Mouse (Mus musculus) intestine, postnatal 0 days (tissue): ENCODE results near the gene H2-M10.3. TPM values are rescaled to one million over a fixed set of nuclear protein-coding genes. Genes with fewer than 3 reads are reported as not detected.
"Not testable (repeated sequence)": the region's sequence is repeated elsewhere in the genome, so short reads cannot be mapped to it uniquely, and the experiment has no call there.

Source experiments
- ATAC-seq: fragments of 200-750 bp; cut with Nextera tagmentation; 2 replicates; pipeline ENCODE4 v1.8.0; 2017; ENCODE audit warnings: mild to moderate bottlenecking, moderate TSS enrichment, moderate library complexity
- H3K27ac ChIP-seq: fragments of 300-500 bp; sonication (generic); 2 replicates; pipeline ENCODE4 v1.5.1; 2014; ENCODE audit warnings: mild to moderate bottlenecking, low read depth, low read length, moderate library complexity
- H3K27me3 ChIP-seq: fragments of 300-500 bp; sonication (generic); replicated peaks from 2 replicates; pipeline ENCODE4 v1.6.1; 2014; ENCODE audit warnings: low read length, mixed read lengths; ENCODE audit not compliant: control insufficient read depth, insufficient read depth
- H3K36me3 ChIP-seq: fragments of 300-500 bp; sonication (generic); 2 replicates; pipeline ENCODE4 v1.6.1; 2014; ENCODE audit warnings: mild to moderate bottlenecking, moderate library complexity; ENCODE audit not compliant: control insufficient read depth, insufficient read depth
- H3K4me1 ChIP-seq: fragments of 300-500 bp; sonication (generic); replicated peaks from 2 replicates; pipeline ENCODE4 v1.6.1; 2014; ENCODE audit warnings: antibody characterized with exemption, low read length, mixed read lengths; ENCODE audit not compliant: control insufficient read depth, insufficient read depth
- H3K4me2 ChIP-seq: fragments of 300-500 bp; sonication (generic); replicated peaks from 2 replicates; pipeline ENCODE4 v1.6.1; 2014; ENCODE audit warnings: low read depth, mild to moderate bottlenecking, moderate library complexity
- H3K4me3 ChIP-seq: fragments of 300-500 bp; sonication (generic); 2 replicates; pipeline ENCODE4 v1.5.1; 2014; ENCODE audit warnings: low read depth, low read length
- H3K9ac ChIP-seq: fragments of 300-500 bp; sonication (generic); 2 replicates; pipeline ENCODE4 v1.6.1; 2014; ENCODE audit warnings: mild to moderate bottlenecking, low read depth, low read length
- H3K9me3 ChIP-seq: fragments of 300-500 bp; sonication (generic); 2 replicates; pipeline ENCODE4 v1.6.1; 2016; ENCODE audit warnings: mixed run types; ENCODE audit not compliant: control insufficient read depth
- CTCF ChIP-seq: sonication (generic); IDR thresholded peaks from 2 replicates; pipeline ENCODE4 v1.5.1; 2016; ENCODE audit warnings: low read depth, mild to moderate bottlenecking, control low read depth, antibody characterized with exemption, moderate library complexity
- WGBS: fragments of 180-500 bp; shearing (Covaris S2); extraction: QIAGEN DNeasy Blood & Tissue Kit; methylation state at CpG from one replicate; pipeline ENCODE4 v1.1.7; 2014; 5-methylcytosine and 5-hydroxymethylcytosine counted together
- polyA plus RNA-seq: library from polyadenylated mRNA; unstranded; fragments of >200 nt; fragmentation: Nextera tagmentation; extraction: Ambion mirVana; gene quantifications from 2 replicates; pipeline ENCODE4 v1.2.1, GENCODE M21; 2015

The H2-M10.3 gene
- not detected in 2 replicates for polyA plus RNA-seq

DNA sequence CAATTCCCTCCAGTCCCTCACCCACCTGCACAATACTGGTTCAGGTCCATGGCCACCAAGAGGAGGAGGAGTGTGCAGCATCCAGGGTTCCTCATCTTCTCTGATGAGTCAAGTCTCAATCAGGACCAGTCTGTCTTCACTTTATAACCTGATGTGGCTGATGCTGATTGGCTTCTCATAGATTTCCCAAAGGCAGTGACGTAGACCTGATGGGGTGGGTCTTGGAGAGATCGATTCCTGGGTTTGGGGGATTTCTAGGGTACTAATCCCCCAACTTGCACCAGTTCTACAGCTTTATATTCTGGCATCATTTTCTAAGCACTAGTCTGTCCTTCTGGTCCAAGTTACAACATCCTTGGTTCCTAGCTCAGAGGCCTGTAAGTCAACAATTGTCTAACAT, at the start of gene H2-M10.3:
H2-M10.3 (minus strand) TSS at position 101 of the 400 bp plus-strand sequence.
- WGBS = 90% methylated on average over 2 of the region's 2 CpGs
- not testable (repeated sequence) for H3K36me3 ChIP-seq, H3K9me3 ChIP-seq, H3K27me3 ChIP-seq, H3K4me3 ChIP-seq, H3K9ac ChIP-seq, ATAC-seq, H3K4me1 ChIP-seq, H3K4me2 ChIP-seq, H3K27ac ChIP-seq

DNA sequence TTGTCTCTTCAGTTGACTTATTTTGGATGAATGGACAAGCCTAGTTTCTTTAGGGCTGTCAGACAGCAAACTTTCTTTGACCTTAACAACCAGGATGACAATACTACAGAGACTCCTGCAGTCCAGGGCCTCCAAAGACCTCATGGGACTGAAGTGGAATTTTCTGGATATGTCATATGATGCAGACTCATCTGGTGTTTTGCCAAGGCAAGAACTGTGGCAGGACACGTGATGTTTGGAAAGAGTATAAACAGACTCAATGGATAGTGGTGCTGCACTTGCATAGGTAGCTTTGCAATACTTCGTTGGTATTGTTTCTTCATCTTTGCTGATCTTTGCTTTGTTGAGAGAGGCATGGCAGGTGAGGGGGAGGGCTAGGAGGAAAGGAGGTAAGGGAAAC, 49.2 kb upstream of the H2-M10.3 start:
- H3K9me3 ChIP-seq = no peaks in the 10 kb centered on the region
- no peaks in the 10 kb centered on the region for H3K36me3 ChIP-seq
- no peak for TF ChIP-seq CTCF
- no peak for ATAC-seq
- no peak overlapping the region for H3K4me3 ChIP-seq
- no peak overlapping the region for H3K27ac ChIP-seq
- no peaks in the 10 kb centered on the region for H3K4me1 ChIP-seq
- H3K27me3 ChIP-seq = no peaks in the 10 kb centered on the region
- WGBS = 42% methylated on average over 2 of the region's 2 CpGs
- H3K4me2 ChIP-seq = no peak overlapping the region
- H3K9ac ChIP-seq = no peak overlapping the region

DNA sequence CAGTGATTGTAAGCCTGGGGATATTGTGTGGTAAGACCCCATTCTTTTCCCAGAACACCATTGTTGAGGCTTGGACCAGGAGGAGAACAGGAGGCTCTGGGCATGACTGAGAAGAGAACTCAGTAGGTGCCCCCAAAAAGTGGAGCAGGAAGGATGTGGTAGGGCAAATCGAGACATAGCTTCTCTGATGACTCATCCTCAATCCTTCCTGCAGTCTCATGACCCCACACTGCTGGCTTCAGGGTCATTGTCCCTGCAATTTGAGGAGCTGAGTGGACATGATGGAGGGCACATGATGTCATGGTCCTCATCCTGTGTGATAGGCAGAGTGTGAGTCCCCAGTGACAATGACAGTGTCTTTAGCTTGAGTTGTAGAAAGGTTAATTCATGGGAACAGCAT, 47.2 kb upstream of the H2-M10.3 start:
- WGBS = 50% methylated on average over 1 of the region's 1 CpGs
- no peak for ATAC-seq
- no peak overlapping the region for H3K27ac ChIP-seq
- no peaks in the 10 kb centered on the region for H3K9me3 ChIP-seq
- no peak for TF ChIP-seq CTCF
- no peak overlapping the region for H3K4me2 ChIP-seq
- H3K36me3 ChIP-seq = no peaks in the 10 kb centered on the region
- no peak overlapping the region for H3K4me3 ChIP-seq
- no peaks in the 10 kb centered on the region for H3K27me3 ChIP-seq
- H3K4me1 ChIP-seq = no peaks in the 10 kb centered on the region
- no peak overlapping the region for H3K9ac ChIP-seq

DNA sequence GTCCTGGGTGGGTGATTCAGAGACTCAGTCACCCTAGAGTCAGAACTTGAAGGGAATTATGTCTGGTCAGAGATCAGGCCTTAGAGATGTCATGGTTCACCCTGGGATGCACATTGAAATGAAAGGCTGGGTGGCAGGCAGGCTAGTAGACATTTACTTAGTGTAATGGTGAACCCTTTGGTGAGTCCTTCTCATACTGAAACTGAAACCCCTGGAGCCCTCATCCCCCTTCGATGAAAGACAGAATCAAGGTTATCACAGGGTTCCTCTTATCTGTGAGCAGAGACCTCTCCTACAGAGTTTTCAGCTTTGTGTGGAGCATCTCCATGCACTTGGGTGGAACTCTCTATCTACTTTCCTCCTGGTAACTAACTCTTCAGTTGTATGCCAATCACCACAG, 46.1 kb upstream of the H2-M10.3 start:
- WGBS = 74% methylated on average over 1 of the region's 1 CpGs
- Histone ChIP-seq H3K9ac (no peak overlapping the region), H3K4me2 (no peak overlapping the region), H3K9me3 (no peaks in the 10 kb centered on the region), H3K4me1 (no peaks in the 10 kb centered on the region), H3K4me3 (no peak overlapping the region), H3K36me3 (no peaks in the 10 kb centered on the region), H3K27ac (no peak overlapping the region), H3K27me3 (no peaks in the 10 kb centered on the region)
- no peak for ATAC-seq
- TF ChIP-seq CTCF = no peak

DNA sequence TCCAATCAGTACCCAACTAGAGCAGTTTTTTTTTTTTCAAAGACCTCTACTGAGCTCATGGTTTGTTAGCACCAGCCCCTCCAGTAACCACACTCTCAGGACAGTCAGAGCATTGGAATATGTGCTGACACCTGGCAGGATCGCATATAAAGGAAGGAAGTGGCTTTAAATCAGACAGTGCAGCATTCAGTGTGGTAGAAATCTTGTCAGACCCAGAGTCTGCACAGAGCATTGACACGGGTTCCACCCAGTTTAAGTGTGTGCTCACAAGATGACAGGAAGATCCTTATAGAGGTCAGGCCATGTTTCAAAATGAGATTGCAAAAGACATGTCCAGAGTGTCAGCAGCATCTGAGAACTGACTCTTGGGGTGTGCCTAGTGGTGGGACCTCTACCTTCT, 21.7 kb upstream of the H2-M10.3 start:
- ATAC-seq = no peak
- WGBS = 64% methylated on average over 2 of the region's 2 CpGs

DNA sequence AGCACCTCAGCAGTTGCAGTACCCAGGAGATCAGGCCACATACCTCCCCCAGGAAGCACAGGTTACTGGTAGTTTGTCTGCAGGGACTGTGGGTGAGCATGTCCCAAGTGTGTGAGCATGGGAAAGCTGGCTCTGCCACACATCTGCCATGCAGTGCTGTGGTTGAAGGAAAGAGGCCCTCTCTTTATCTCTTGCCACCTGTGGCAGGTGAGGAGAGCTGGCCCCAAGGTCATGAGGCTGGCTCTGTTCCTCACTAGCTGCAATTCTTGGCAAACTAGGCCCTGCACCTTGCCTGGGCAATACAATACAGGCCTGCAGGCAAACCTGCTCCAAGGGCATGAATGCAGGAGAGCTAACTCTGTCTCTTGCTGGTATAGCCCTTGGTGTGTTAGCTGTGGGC, 5.8 kb downstream of the H2-M10.3 start:
- H3K4me3 ChIP-seq, H3K4me1 ChIP-seq, H3K9me3 ChIP-seq, H3K36me3 ChIP-seq, H3K9ac ChIP-seq, H3K27me3 ChIP-seq, H3K4me2 ChIP-seq, H3K27ac ChIP-seq, ATAC-seq: not testable (repeated sequence)

More for the DNA sequence above, 21.7 kb upstream of the H2-M10.3 start:
- H3K27ac ChIP-seq = no peak overlapping the region
- H3K4me1 ChIP-seq = no peaks in the 10 kb centered on the region
- no peak overlapping the region for H3K4me3 ChIP-seq
- no peak for TF ChIP-seq CTCF
- H3K4me2 ChIP-seq = no peak overlapping the region
- no peaks in the 10 kb centered on the region for H3K9me3 ChIP-seq
- H3K36me3 ChIP-seq = no peaks in the 10 kb centered on the region
- no peaks in the 10 kb centered on the region for H3K27me3 ChIP-seq
- H3K9ac ChIP-seq = no peak overlapping the region

DNA sequence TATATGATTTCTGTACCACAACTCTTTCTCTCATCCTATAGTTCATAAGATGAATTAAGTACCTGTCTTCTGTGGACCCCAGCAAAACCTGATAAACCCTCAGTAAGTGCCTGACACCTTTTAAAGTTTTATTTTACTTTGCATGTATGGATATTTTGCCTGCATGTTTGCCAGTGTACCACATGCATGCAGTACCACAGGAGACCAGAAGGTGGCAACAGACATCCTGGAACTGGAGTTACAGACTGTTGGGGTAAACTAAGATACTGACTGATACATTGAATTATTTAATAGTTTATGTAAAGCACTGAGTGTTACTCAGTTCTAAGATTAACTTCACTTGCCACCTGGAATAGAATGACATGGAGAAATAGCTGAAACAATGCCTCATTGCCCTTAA, 10.7 kb downstream of the H2-M10.3 start:
- not testable (repeated sequence) for H3K4me1 ChIP-seq, H3K9me3 ChIP-seq, H3K27ac ChIP-seq, H3K4me2 ChIP-seq, H3K36me3 ChIP-seq, ATAC-seq, H3K4me3 ChIP-seq, H3K27me3 ChIP-seq, H3K9ac ChIP-seq
- TF ChIP-seq CTCF = peak; percentile 81
